Mouse (Mus musculus): ENCODE results near the gene Poc1b.

GRCm38 (mm10) chr10:99150016-99150415, 43.2 kb downstream of the Poc1b start:
- TF ChIP-seq CTCF (IDR thresholded peaks at IDR 0.05) (no peak), EP300 (IDR thresholded peaks at IDR 0.05) (no peak)
